Mouse (Mus musculus): ENCODE results near the gene Lgals7.
A peak's percentile ranks its signal among the peaks of the same experiment; 100 is the strongest.

The Lgals7 gene

DNA sequence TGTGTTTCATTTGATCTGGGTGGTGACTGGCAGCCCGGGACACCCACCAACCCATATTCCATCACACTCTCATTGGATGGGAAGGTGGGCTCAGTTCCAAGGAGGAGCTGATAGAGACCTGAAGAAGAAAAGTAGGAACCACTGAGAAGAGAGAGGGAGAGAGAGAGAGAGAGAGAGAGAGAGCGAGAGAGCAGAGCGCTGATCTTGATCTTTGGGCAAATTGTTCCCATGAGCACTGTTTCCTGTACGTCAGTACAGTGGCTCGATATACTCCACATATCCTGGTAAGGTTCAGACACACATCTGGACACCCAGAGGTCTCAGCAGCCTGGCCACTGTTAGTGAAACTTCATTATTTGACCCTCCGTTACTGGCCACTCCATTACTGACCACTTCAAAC lies at the start of gene Lgals7:
Gene Lgals7, plus strand, starts transcription at position 314 of the 400 bp plus-strand sequence.
- no peak for TF ChIP-seq GATA4 (IDR thresholded peaks at IDR 0.05; ENCODE audit: insufficient replicate concordance, low read length)

GRCm38 (mm10) chr7:28814306-28815034 lies 49.2 kb upstream of the Lgals7 start:
- TF ChIP-seq GATA4 (IDR thresholded peaks at IDR 0.05; ENCODE audit: insufficient replicate concordance, low read length) = no peak

- no peak for TF ChIP-seq GATA4 (IDR thresholded peaks at IDR 0.05; ENCODE audit: insufficient replicate concordance, low read length)
Measured at GRCm38 (mm10) chr7:28815230-28815629, 48.4 kb upstream of the Lgals7 start.

DNA sequence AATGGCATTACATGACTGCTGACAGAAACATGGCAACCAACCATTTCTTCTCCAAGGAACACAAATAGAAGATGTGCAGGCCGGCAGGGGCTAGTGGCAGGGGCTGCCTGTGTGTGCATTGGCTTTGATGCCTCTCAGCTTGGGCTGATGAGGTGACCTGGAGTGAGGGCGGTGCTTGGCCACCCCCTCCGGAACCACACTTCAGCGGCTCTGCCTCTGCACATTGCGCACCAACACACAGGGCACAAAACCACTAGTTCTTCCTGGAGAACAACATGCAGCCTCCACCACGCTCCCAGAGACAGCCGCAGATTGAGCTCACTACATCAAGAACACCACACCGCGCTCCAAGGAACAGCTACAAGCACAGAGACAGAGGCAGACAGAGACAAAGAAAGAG lies 47.5 kb upstream of the Lgals7 start:
- TF ChIP-seq GATA4 (IDR thresholded peaks at IDR 0.05; ENCODE audit: insufficient replicate concordance, low read length) = no peak

DNA sequence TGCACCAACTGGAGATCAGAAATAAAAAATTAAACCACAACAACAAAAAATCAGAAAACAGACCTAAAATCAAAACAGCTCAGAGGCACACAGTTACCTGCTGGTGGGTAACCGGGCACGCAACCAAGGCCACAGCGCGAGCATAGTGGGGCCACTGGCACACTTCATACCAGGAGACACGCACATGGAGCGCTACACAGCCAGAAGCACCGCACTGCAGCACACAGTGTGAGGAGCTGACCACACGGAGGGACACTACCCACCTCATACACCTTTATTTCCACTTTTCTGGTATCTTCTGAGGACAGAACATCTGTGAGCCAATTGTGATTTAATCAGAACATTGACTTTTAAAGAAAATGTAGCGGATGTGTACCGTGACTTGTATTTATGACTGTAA lies 46.7 kb upstream of the Lgals7 start:
- TF ChIP-seq GATA4 (IDR thresholded peaks at IDR 0.05; ENCODE audit: insufficient replicate concordance, low read length) = no peak

GRCm38 (mm10) chr7:28817524-28817923 lies 46.1 kb upstream of the Lgals7 start:
- TF ChIP-seq GATA4 (IDR thresholded peaks at IDR 0.05; ENCODE audit: insufficient replicate concordance, low read length) = no peak

DNA sequence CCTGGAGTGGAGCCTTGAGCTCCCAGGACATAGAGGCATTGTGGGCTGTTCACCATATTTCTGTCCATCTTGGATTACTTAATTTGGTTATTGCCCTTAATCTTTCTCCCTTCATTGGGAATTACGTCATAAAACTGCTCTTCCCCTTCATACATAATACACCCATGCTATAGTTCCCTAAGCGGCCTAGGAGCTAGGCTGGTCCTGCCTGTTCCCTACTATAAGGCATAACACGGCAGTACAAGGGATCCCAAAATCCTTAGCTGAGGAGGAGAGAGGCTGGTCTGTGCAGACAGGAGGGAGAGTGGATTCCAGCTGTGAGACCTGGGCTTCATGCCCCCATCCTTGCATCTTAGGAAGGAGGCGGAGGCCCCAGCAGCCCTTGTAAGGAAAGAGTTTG lies 45.7 kb upstream of the Lgals7 start:
- no peak for TF ChIP-seq GATA4 (IDR thresholded peaks at IDR 0.05; ENCODE audit: insufficient replicate concordance, low read length)

DNA sequence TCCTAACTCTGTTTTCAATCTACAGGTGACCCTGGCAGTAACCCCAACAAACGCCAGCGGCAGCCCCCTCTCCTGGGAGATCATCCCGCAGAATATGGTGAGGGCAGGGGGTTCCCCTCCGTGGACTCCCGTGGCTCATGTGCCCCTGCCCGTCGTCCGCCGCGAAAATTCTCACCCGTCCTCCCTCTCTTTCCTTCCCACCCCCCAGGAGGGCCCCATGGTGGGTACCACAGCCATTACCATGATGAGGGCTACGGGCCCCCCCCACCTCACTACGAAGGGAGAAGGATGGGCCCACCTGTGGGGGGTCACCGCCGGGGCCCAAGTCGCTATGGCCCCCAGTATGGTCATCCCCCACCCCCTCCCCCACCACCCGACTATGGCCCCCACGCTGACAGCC lies 45.2 kb upstream of the Lgals7 start:
- no peak for TF ChIP-seq GATA4 (IDR thresholded peaks at IDR 0.05; ENCODE audit: insufficient replicate concordance, low read length)

DNA sequence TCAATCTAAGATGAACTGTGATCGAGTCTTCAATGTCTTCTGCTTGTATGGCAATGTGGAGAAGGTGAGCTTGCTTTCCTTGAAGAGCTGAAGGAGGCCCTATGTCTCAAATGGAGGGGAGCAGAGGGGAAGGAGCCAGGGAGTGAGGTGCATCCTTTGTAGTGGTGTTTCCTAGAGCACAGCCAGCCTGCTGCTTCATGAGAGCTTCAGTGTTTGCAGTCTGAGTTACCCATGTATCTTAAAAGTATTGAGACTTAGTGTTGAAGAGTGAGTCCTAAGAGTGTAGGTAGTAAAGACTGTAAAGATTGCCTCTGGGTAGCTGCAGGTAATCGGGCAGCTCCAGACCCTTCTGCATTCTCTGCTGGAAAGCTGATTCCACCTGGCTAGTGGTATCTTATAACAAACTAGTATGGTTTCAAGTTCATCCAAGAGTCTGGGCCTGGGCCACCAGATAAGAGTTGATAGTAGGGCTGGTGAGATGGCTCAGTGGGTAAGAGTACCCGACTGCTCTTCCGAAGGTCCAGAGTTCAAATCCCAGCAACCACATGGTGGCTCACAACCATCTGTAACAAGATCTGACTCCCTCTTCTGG lies 44.7 kb upstream of the Lgals7 start:
- TF ChIP-seq GATA4 (IDR thresholded peaks at IDR 0.05; ENCODE audit: insufficient replicate concordance, low read length) = no peak

DNA sequence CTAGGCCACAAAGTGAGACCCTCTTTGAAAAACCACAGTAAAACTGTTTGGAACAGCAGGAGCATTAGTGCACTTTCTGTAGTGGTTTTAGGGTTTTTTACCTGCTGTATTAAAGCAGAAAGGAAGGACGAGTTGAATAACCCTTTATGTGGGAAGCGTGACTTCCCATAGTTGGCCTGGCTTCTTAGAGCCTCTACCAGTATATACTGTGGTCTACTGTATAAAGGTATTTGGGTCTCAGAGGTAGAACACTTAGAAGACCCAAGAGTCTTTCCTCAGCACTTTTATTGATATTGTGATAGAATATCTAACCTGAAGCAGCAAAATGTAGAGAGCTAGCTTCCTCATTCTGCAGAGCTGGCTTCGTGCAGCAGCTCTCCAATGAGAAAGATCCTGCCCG lies 44.1 kb upstream of the Lgals7 start:
- TF ChIP-seq GATA4 (IDR thresholded peaks at IDR 0.05; ENCODE audit: insufficient replicate concordance, low read length) = no peak

GRCm38 (mm10) chr7:28820358-28821260 lies 43.0 kb upstream of the Lgals7 start:
- peak; percentile 87 for TF ChIP-seq GATA4 (IDR thresholded peaks at IDR 0.05; ENCODE audit: insufficient replicate concordance, low read length)

GRCm38 (mm10) chr7:28821261-28821831 lies 42.3 kb upstream of the Lgals7 start:
- no peak for TF ChIP-seq GATA4 (IDR thresholded peaks at IDR 0.05; ENCODE audit: insufficient replicate concordance, low read length)

DNA sequence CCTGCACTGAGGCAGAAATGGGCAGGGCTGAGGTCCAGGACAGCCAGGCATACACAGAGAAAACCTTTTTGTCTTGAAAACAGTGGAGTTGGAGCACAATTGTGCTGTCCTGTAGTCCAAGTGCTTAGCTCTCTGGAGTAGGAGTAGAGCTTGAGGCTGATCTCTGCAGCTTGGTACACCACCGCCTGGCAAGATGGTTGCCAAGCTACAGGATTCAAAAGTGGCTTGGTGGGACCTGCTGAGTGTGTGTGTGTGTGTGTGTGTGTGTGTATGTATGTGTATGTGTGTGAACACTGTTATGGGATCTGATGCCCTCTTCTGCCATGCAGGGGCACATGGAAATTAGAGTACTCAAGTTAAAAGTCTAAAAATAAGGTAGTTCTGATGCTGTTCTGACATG lies 41.1 kb upstream of the Lgals7 start:
- no peak for TF ChIP-seq GATA4 (IDR thresholded peaks at IDR 0.05; ENCODE audit: insufficient replicate concordance, low read length)

DNA sequence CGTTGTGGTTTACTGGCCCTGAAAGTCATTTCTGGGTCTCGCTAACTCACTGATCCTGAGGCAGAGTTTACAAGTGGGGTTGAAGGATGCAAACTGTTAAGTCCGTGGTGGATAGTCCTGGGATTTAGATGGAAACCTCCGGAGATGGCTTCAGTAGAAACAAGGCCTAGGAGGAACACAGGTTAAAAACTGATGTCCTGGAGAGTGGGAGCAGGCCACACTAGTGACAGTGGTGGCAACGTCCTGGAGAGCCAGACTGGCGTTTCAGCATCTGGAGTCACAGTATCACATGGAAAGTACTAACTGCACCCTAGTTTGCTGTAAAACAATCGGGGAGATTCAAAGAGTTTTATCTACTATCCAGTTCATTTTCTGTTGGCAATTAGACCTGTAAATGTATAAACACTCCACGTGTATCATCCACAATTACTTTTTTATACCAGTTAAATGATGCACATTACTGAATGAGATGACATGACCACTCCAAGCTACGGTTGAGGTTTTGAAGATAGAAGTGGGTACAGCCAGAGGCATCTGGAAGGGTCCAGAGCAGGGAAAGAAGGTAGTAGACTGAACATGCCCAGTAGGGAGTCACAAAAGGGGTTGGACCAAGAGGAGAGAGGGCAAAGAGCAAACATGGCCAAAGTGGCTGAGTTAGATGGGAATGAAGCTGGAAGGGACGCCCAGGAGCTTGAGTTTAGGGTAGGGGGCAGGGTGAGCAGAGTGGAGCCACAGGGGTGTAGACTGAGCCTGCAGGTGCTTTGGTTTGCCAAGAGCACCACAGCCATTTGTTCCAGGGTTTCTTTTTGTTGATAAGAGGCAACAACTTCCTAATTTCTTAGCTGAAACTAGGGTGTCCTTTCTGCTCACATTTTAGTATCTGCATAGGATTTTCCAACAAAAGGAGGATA lies 40.4 kb upstream of the Lgals7 start:
- TF ChIP-seq GATA4 (IDR thresholded peaks at IDR 0.05; ENCODE audit: insufficient replicate concordance, low read length) = no peak
